Mouse (Mus musculus): Measurements from ENCODE around the gene Slc26a10. TPM values are rescaled to one million over a fixed set of nuclear protein-coding genes. Genes with fewer than 3 reads are reported as not detected.

Slc26a10 gene
- polyA plus RNA-seq (2014; fragmentation: Illumina TruSeq; extraction: RNeasy Lipid Tissue Mini Kit (QIAGEN cat#74804); ENCODE audit: low read depth, low replicate concordance), result 26.9 TPM

GRCm38 (mm10) chr10:127179871-127180694 lies at the start of gene Slc26a10:
Slc26a10 (minus strand) TSS chr10:127180645.

GRCm38 (mm10) chr10:127211414-127211854 lies 31.0 kb upstream of the Slc26a10 start, which contains the start of gene Pip4k2c:
Pip4k2c (minus strand) TSS chr10:127211585.

GRCm38 (mm10) chr10:127195328-127196129 lies 15.1 kb upstream of the Slc26a10 start, which contains the start of gene Dtx3:
Dtx3 (minus strand) TSS chr10:127195728.

GRCm38 (mm10) chr10:127189651-127190381 lies 9.4 kb upstream of the Slc26a10 start, which contains the start of gene Arhgef25:
Arhgef25 (minus strand) TSS chr10:127190083.

GRCm38 (mm10) chr10:127164631-127165353 lies 15.7 kb downstream of the Slc26a10 start, which contains the start of gene B4galnt1:
B4galnt1 (plus strand) TSS chr10:127165225.

Other genes with a start within 250 kb of the Slc26a10 start
- 91.4 TPM for gene Ctdsp2, start 201.9 kb downstream of the Slc26a10 start, polyA plus RNA-seq (2014; fragmentation: Illumina TruSeq; extraction: RNeasy Lipid Tissue Mini Kit (QIAGEN cat#74804); ENCODE audit: low read depth, low replicate concordance)
- gene Avil, start 179.9 kb downstream of the Slc26a10 start, polyA plus RNA-seq (2014; fragmentation: Illumina TruSeq; extraction: RNeasy Lipid Tissue Mini Kit (QIAGEN cat#74804); ENCODE audit: low read depth, low replicate concordance), result 0.94 TPM
- gene Tsfm, start 149.8 kb downstream of the Slc26a10 start, polyA plus RNA-seq (2014; fragmentation: Illumina TruSeq; extraction: RNeasy Lipid Tissue Mini Kit (QIAGEN cat#74804); ENCODE audit: low read depth, low replicate concordance), result 50.1 TPM
- gene Mettl1, start 139.2 kb downstream of the Slc26a10 start, polyA plus RNA-seq (2014; fragmentation: Illumina TruSeq; extraction: RNeasy Lipid Tissue Mini Kit (QIAGEN cat#74804); ENCODE audit: low read depth, low replicate concordance), result 17.0 TPM
- gene Eef1akmt3, start 139.1 kb downstream of the Slc26a10 start, polyA plus RNA-seq (2014; fragmentation: Illumina TruSeq; extraction: RNeasy Lipid Tissue Mini Kit (QIAGEN cat#74804); ENCODE audit: low read depth, low replicate concordance), result not detected
- not detected for gene Cyp27b1, start 132.4 kb downstream of the Slc26a10 start, polyA plus RNA-seq (2014; fragmentation: Illumina TruSeq; extraction: RNeasy Lipid Tissue Mini Kit (QIAGEN cat#74804); ENCODE audit: low read depth, low replicate concordance)
- gene March9, start 120.5 kb downstream of the Slc26a10 start, polyA plus RNA-seq (2014; fragmentation: Illumina TruSeq; extraction: RNeasy Lipid Tissue Mini Kit (QIAGEN cat#74804); ENCODE audit: low read depth, low replicate concordance), result 3.0 TPM
- gene Cdk4, start 117.1 kb downstream of the Slc26a10 start, polyA plus RNA-seq (2014; fragmentation: Illumina TruSeq; extraction: RNeasy Lipid Tissue Mini Kit (QIAGEN cat#74804); ENCODE audit: low read depth, low replicate concordance), result 104 TPM
- gene Tspan31, start 110.4 kb downstream of the Slc26a10 start, polyA plus RNA-seq (2014; fragmentation: Illumina TruSeq; extraction: RNeasy Lipid Tissue Mini Kit (QIAGEN cat#74804); ENCODE audit: low read depth, low replicate concordance), result 65.6 TPM
- gene Agap2, start 105.4 kb downstream of the Slc26a10 start, polyA plus RNA-seq (2014; fragmentation: Illumina TruSeq; extraction: RNeasy Lipid Tissue Mini Kit (QIAGEN cat#74804); ENCODE audit: low read depth, low replicate concordance), result 2.9 TPM
- 36.6 TPM for gene Os9, start 59.5 kb downstream of the Slc26a10 start, polyA plus RNA-seq (2014; fragmentation: Illumina TruSeq; extraction: RNeasy Lipid Tissue Mini Kit (QIAGEN cat#74804); ENCODE audit: low read depth, low replicate concordance)
- gene B4galnt1, start 15.4 kb downstream of the Slc26a10 start, polyA plus RNA-seq (2014; fragmentation: Illumina TruSeq; extraction: RNeasy Lipid Tissue Mini Kit (QIAGEN cat#74804); ENCODE audit: low read depth, low replicate concordance), result 1.5 TPM
- gene Arhgef25, start 9.4 kb upstream of the Slc26a10 start, polyA plus RNA-seq (2014; fragmentation: Illumina TruSeq; extraction: RNeasy Lipid Tissue Mini Kit (QIAGEN cat#74804); ENCODE audit: low read depth, low replicate concordance), result 23.2 TPM
- 53.5 TPM for gene Dtx3, start 15.1 kb upstream of the Slc26a10 start, polyA plus RNA-seq (2014; fragmentation: Illumina TruSeq; extraction: RNeasy Lipid Tissue Mini Kit (QIAGEN cat#74804); ENCODE audit: low read depth, low replicate concordance)
- 35.2 TPM for gene Pip4k2c, start 30.9 kb upstream of the Slc26a10 start, polyA plus RNA-seq (2014; fragmentation: Illumina TruSeq; extraction: RNeasy Lipid Tissue Mini Kit (QIAGEN cat#74804); ENCODE audit: low read depth, low replicate concordance)
- 0.89 TPM for gene Kif5a, start 82.7 kb upstream of the Slc26a10 start, polyA plus RNA-seq (2014; fragmentation: Illumina TruSeq; extraction: RNeasy Lipid Tissue Mini Kit (QIAGEN cat#74804); ENCODE audit: low read depth, low replicate concordance)
- gene Dctn2, start 85.7 kb upstream of the Slc26a10 start, polyA plus RNA-seq (2014; fragmentation: Illumina TruSeq; extraction: RNeasy Lipid Tissue Mini Kit (QIAGEN cat#74804); ENCODE audit: low read depth, low replicate concordance), result 139 TPM
- gene Mbd6, start 108.4 kb upstream of the Slc26a10 start, polyA plus RNA-seq (2014; fragmentation: Illumina TruSeq; extraction: RNeasy Lipid Tissue Mini Kit (QIAGEN cat#74804); ENCODE audit: low read depth, low replicate concordance), result 18.0 TPM
- 49.6 TPM for gene Mars, start 131.1 kb upstream of the Slc26a10 start, polyA plus RNA-seq (2014; fragmentation: Illumina TruSeq; extraction: RNeasy Lipid Tissue Mini Kit (QIAGEN cat#74804); ENCODE audit: low read depth, low replicate concordance)
- 2.8 TPM for gene Arhgap9, start 141.3 kb upstream of the Slc26a10 start, polyA plus RNA-seq (2014; fragmentation: Illumina TruSeq; extraction: RNeasy Lipid Tissue Mini Kit (QIAGEN cat#74804); ENCODE audit: low read depth, low replicate concordance)
- 1.3 TPM for gene Gli1, start 161.3 kb upstream of the Slc26a10 start, polyA plus RNA-seq (2014; fragmentation: Illumina TruSeq; extraction: RNeasy Lipid Tissue Mini Kit (QIAGEN cat#74804); ENCODE audit: low read depth, low replicate concordance)
- not detected for gene Inhbe, start 173.8 kb upstream of the Slc26a10 start, polyA plus RNA-seq (2014; fragmentation: Illumina TruSeq; extraction: RNeasy Lipid Tissue Mini Kit (QIAGEN cat#74804); ENCODE audit: low read depth, low replicate concordance)
- gene Inhbc, start 189.8 kb upstream of the Slc26a10 start, polyA plus RNA-seq (2014; fragmentation: Illumina TruSeq; extraction: RNeasy Lipid Tissue Mini Kit (QIAGEN cat#74804); ENCODE audit: low read depth, low replicate concordance), result not detected
- 142 TPM for gene R3hdm2, start 199.7 kb upstream of the Slc26a10 start, polyA plus RNA-seq (2014; fragmentation: Illumina TruSeq; extraction: RNeasy Lipid Tissue Mini Kit (QIAGEN cat#74804); ENCODE audit: low read depth, low replicate concordance)